In genomic region chr2:32451870-32452372, GRCm38 (mm10) we compare ENCODE assay signal across 8 mouse cellular contexts. TPM values are rescaled to one million over a fixed set of nuclear protein-coding genes. Genes with fewer than 3 reads are reported as not detected.
DNase-seq lines count a peak whose midpoint lies in the region; ATAC-seq lines count a peak whose summit lies in the region.

No protein-coding gene starts in this region.

- H3K27ac ChIP-seq in brown adipose tissue, adult 24 weeks (replicated peaks; ENCODE audit: low read depth, low read length), result peak overlapping the region; percentile 94
- peak overlapping the region; percentile 96 for H3K27ac ChIP-seq in heart, embryonic 13.5 days (replicated peaks)
- peak overlapping the region; percentile 94 for H3K27ac ChIP-seq in liver, embryonic 12.5 days
- H3K27ac ChIP-seq in stomach, embryonic 15.5 days, result peak overlapping the region; percentile 97

- H3K36me3 ChIP-seq in heart, embryonic 13.5 days, result peaks cover 20% of the 10 kb centered on the region
- H3K36me3 ChIP-seq in liver, embryonic 12.5 days, result peaks cover 18% of the 10 kb centered on the region
- peaks cover 10% of the 10 kb centered on the region; the same call in 1 of the 2 replicates for H3K36me3 ChIP-seq in stomach, embryonic 15.5 days

- H3K4me1 ChIP-seq in brown adipose tissue, adult 24 weeks (ENCODE audit: control insufficient read depth, insufficient read depth, insufficient read length, low read length), result peaks cover 27% of the 10 kb centered on the region
- H3K4me1 ChIP-seq in heart, embryonic 13.5 days, result peaks cover 67% of the 10 kb centered on the region
- H3K4me1 ChIP-seq in liver, embryonic 12.5 days, result peaks cover 62% of the 10 kb centered on the region
- peaks cover 35% of the 10 kb centered on the region for H3K4me1 ChIP-seq in stomach, embryonic 15.5 days

- ATAC-seq in heart, embryonic 13.5 days (ENCODE audit: extremely low read depth, insufficient number of reproducible peaks, low FRiP score, low TSS enrichment), result peak; percentile 92
- ATAC-seq in liver, embryonic 12.5 days, result peak; percentile 94
- peak; percentile 96 for ATAC-seq in stomach, embryonic 15.5 days (ENCODE audit: insufficient read depth, low FRiP score, low read depth)

- DNase-seq in CD4-positive, CD25-positive, alpha-beta regulatory T cell, adult 2 months (ENCODE audit: low read depth, low spot score), result peak; percentile 99
- peak; percentile 99 for DNase-seq in fat pad, adult 2 months (ENCODE audit: extremely low read depth, low read depth, low spot score)
- peak; percentile 98 for DNase-seq in kidney, postnatal 10 days
- DNase-seq in natural killer cell, adult 2 months (ENCODE audit: low spot score in 2 of 2), result peak; percentile 99

- H3K27me3 ChIP-seq in heart, embryonic 13.5 days (replicated peaks), result no peaks in the 10 kb centered on the region
- H3K27me3 ChIP-seq in liver, embryonic 12.5 days (replicated peaks), result no peaks in the 10 kb centered on the region
- H3K27me3 ChIP-seq in stomach, embryonic 15.5 days (replicated peaks), result no peaks in the 10 kb centered on the region

- H3K4me3 ChIP-seq in brown adipose tissue, adult 24 weeks (ENCODE audit: insufficient read depth, low read depth, low read length), result peak overlapping the region; percentile 65
- H3K4me3 ChIP-seq in heart, embryonic 13.5 days, result peak overlapping the region; percentile 73
- peak overlapping the region; percentile 90 for H3K4me3 ChIP-seq in liver, embryonic 12.5 days
- peak overlapping the region; percentile 90 for H3K4me3 ChIP-seq in stomach, embryonic 15.5 days (replicated peaks)

- no peaks in the 10 kb centered on the region for H3K9me3 ChIP-seq in heart, embryonic 13.5 days
- H3K9me3 ChIP-seq in liver, embryonic 12.5 days (replicated peaks), result no peaks in the 10 kb centered on the region
- H3K9me3 ChIP-seq in stomach, embryonic 15.5 days, result no peaks in the 10 kb centered on the region

- H3K9ac ChIP-seq in heart, embryonic 13.5 days, result peak overlapping the region; percentile 77
- H3K9ac ChIP-seq in liver, embryonic 12.5 days, result peak overlapping the region; percentile 66
- 0 out of 2 replicates have a peak overlapping the region, but pooled peaks have one; percentile 29 for H3K9ac ChIP-seq in stomach, embryonic 15.5 days

- WGBS in heart, embryonic 13.5 days, result under 1% methylated on average over 25 of the region's 25 CpGs
- WGBS in liver, embryonic 12.5 days (ENCODE audit: insufficient replicate concordance), result 0% methylated on average over 25 of the region's 25 CpGs
- under 1% methylated on average over 25 of the region's 25 CpGs for WGBS in stomach, embryonic 15.5 days

- peak overlapping the region; percentile 95 for H3K4me2 ChIP-seq in heart, embryonic 13.5 days
- peak overlapping the region; percentile 96 for H3K4me2 ChIP-seq in liver, embryonic 12.5 days
- peak overlapping the region; percentile 88 for H3K4me2 ChIP-seq in stomach, embryonic 15.5 days

RNA-seq across cellular contexts. Expression of gene Slc25a25, which starts 0.7 kb away (rescaled TPM):
- polyA plus RNA-seq in brown adipose tissue, adult 24 weeks (2012; ENCODE audit: insufficient read depth, insufficient read length, missing spikeins), result 9.2 and 11.0 TPM in 2 replicates
- polyA plus RNA-seq in heart, embryonic 13.5 days (2015; fragmentation: Nextera tagmentation; extraction: Ambion mirVana), result 10.7 and 10.9 TPM in 2 replicates
- 11.4 and 11.9 TPM in 2 replicates for polyA plus RNA-seq in liver, embryonic 12.5 days (2016; fragmentation: Nextera tagmentation; extraction: Ambion mirVana)
- polyA plus RNA-seq in stomach, embryonic 15.5 days (2015; fragmentation: Nextera tagmentation; extraction: Ambion mirVana), result 17.6 and 17.9 TPM in 2 replicates

RNA-seq across cellular contexts. Expression of gene Naif1, which starts 1.7 kb away (rescaled TPM):
- 1.8 and 2.1 TPM in 2 replicates for polyA plus RNA-seq in brown adipose tissue, adult 24 weeks (2012; ENCODE audit: insufficient read depth, insufficient read length, missing spikeins)
- 4.2 and 5.0 TPM in 2 replicates for polyA plus RNA-seq in heart, embryonic 13.5 days (2015; fragmentation: Nextera tagmentation; extraction: Ambion mirVana)
- polyA plus RNA-seq in liver, embryonic 12.5 days (2016; fragmentation: Nextera tagmentation; extraction: Ambion mirVana), result 2.9 and 3.2 TPM in 2 replicates
- 5.1 and 5.4 TPM in 2 replicates for polyA plus RNA-seq in stomach, embryonic 15.5 days (2015; fragmentation: Nextera tagmentation; extraction: Ambion mirVana)

RNA-seq across cellular contexts. Expression of gene Ptges2, which starts 56.2 kb away (rescaled TPM):
- polyA plus RNA-seq in brown adipose tissue, adult 24 weeks (2012; ENCODE audit: insufficient read depth, insufficient read length, missing spikeins), result 87.7 and 101 TPM in 2 replicates
- 35.3 and 36.1 TPM in 2 replicates for polyA plus RNA-seq in heart, embryonic 13.5 days (2015; fragmentation: Nextera tagmentation; extraction: Ambion mirVana)
- 19.3 and 21.1 TPM in 2 replicates for polyA plus RNA-seq in liver, embryonic 12.5 days (2016; fragmentation: Nextera tagmentation; extraction: Ambion mirVana)
- polyA plus RNA-seq in stomach, embryonic 15.5 days (2015; fragmentation: Nextera tagmentation; extraction: Ambion mirVana), result 28.5 and 31.4 TPM in 2 replicates

Comparison
In these comparisons a context has a peak if more than half of its experiments do, and no peak if none do; other contexts are left out.
1. Peak in every context shown above with its lines: DNase-seq, ATAC-seq, H3K4me3 ChIP-seq and H3K27ac ChIP-seq.